Mouse (Mus musculus) kidney, postnatal 10 days (tissue): Measurements from ENCODE around the gene Acoxl.

ENCODE experiments used
- DNase-seq: peaks from one replicate; pipeline ENCODE4 v3.0.0; 2021; ENCODE audit warnings: mixed read lengths

Acoxl gene

GRCm38 (mm10) chr2:127960579-127960978 lies 121.9 kb downstream of the Acoxl start:
- peak; percentile 10 for DNase-seq

- DNase-seq = peak; percentile 27
Observed at GRCm38 (mm10) chr2:127961154-127961553, 122.5 kb downstream of the Acoxl start.

GRCm38 (mm10) chr2:127961802-127962433 lies 123.2 kb downstream of the Acoxl start:
- no peak for DNase-seq

DNA sequence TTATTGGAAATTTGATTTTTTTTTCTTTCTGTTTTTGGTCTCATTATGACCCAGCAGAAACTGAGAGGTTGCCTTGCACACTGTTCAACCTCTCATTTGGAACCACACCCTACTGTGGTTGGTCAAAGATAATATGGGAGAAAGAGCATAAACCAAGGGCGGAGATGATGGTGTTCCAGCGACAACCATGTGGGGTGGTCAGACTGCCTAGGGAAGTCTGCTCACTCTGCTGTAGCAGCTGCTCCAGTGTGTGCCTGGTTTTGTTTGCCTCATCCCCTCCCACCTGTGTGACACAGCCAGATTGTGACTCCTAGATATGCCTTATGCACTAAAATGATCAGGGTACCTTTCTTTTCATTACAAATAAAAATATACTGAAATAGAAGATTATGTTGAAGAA lies 130.3 kb downstream of the Acoxl start:
- DNase-seq = no peak

DNA sequence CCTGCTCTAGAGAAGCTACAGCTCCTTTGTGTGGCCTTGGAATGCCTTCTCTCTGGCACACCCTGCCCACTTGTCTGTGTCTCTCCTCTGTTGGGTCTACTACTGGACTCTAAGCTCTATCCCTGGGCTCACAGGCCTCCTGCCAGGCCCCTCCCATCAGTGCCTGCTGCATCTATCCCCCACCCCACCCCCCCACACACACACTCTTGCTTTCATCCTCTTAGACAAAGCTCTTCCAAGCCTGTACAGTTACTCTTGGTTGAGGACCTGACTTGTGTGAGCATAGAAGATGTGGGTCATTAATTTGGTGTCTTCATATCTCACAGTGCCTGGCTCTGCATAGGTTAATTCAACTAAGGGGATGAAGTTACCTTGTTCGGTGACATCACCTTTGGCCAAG lies 137.6 kb downstream of the Acoxl start:
- no peak for DNase-seq

- no peak for DNase-seq
Observed at GRCm38 (mm10) chr2:127978601-127979230, 140.0 kb downstream of the Acoxl start.

GRCm38 (mm10) chr2:127982610-127983009 lies 143.9 kb downstream of the Acoxl start:
- no peak for DNase-seq

DNA sequence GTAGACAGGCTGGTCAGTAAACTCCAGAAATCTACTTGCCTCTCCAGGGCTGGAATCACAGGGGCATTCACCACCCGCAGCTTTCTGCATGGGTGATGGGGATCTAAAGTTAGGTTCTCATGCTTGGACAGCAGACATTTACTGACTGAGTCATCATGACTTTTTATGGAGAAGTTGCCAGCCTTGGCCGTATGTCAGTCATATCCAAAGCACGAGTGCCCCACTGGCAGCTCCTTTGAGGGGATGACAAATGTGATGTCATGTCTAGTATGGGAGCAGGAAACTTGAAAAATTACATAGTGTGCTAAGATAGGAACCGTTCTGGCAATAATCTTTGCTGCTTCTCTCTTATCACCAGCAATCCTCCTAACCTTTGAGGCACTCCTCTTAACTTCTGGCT lies 144.6 kb downstream of the Acoxl start:
- DNase-seq = no peak

DNA sequence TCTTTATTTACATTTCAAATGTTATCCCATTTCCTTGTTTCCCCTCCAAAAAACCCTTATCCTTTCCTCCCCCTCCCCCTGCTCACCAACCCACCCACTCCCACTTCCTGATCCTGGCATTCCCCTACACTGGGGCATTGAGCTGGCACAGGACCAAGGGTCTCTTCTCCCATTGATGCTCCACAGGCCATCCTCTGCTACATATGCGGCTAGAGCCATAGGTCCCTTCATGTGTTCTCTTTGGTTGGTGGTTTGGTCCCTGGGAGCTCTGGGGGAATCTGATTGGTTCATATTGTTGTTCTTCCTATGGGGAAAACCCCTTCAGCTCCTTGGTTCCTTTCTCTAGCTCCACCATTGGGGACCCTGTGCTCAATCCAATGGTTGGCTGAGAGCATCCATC lies 145.3 kb downstream of the Acoxl start:
- no peak for DNase-seq

DNA sequence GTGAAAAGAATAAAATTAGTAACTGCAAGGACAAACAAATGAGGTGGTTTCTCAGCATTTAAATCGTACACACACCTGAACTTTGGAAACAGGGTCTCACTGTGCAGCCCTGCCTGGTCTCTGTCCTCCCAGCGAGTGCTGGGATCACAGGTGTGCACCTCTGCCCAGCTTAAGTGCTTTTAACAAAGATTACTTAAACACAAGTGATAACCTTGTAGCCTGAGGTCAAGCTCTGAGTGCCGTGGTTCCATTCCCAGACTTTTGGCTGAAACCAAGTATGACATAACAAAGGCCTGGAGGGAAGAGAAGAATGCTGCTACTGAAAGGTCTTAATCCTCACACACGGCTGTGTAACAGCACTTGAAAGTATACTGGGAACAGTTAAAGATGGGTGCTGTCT lies 149.0 kb downstream of the Acoxl start:
- DNase-seq = no peak

DNA sequence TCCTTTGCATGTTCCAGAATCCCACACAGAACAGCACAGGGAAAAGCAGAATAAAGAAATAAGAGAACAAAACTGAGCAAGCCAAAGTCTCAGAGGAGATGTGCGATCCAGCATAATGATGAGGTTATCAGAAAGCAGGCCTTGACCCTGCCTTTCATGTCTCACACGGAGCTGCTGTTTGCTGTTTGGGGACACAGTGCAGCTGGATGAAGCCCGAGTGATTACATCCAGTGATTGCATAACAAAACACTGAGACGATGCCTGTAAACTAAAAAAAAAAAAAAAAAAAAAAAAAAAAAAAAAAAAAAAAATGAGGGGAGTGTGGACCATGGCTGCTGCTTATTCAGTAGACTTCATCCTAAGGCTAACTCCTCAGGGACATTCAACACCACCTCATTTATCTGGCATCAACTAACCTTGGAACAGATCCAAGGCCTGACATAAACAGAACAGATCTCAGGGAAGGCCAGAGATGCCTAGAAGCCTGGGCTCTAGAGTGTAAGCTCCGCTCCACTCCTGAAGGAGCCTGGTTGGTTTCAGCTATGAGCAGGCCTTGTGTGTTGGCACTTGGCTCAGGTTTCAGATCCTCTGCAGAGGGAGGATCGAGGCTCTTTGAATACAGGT lies 152.3 kb downstream of the Acoxl start:
- DNase-seq = peak; percentile 65

- DNase-seq = no peak
Observed at GRCm38 (mm10) chr2:127991656-127992055, 153.0 kb downstream of the Acoxl start.

GRCm38 (mm10) chr2:128008662-128009423 lies 170.2 kb downstream of the Acoxl start:
- no peak for DNase-seq

DNA sequence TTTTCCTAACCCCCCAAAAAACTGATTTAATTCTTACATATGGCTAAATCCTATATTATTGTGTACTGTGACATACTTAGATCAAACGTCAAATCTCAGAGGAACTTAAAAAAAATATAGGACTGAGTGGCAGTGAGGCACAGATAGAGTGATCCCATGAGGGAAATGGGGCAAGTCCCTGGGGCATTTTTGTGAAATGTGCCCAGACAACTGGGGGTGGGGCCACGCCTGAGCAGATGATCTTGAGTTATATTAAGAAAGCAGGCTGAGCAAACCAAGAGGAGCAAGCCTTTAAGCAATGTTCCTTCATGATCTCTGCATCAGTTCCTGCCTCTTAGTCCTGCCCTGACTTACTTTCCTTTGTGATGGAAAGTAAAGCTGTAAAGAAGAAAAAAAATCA lies 175.9 kb downstream of the Acoxl start:
- DNase-seq = no peak

DNA sequence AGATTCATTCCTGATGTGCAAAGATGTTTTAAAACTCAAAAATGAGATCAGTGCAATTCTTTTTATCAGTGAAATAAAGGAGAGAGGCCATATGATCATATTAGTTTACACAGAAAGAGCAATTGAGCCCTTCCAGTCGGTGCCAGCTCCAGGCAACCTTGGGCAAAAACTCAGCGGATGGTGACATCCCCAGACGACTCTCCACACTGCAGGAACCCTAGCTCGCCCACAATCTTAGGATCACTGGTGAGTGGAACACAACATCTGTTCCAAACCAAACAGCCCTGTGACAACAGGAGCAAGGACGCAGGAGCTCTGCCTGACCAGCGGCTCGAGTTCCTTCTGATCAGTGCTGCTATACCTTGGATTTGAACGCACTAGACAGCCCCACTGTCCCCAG lies 176.9 kb downstream of the Acoxl start:
- no peak for DNase-seq

- DNase-seq = no peak
Observed at GRCm38 (mm10) chr2:128020039-128020907, 181.6 kb downstream of the Acoxl start.

- no peak for DNase-seq
Observed at GRCm38 (mm10) chr2:128020908-128021193, 182.2 kb downstream of the Acoxl start.

DNA sequence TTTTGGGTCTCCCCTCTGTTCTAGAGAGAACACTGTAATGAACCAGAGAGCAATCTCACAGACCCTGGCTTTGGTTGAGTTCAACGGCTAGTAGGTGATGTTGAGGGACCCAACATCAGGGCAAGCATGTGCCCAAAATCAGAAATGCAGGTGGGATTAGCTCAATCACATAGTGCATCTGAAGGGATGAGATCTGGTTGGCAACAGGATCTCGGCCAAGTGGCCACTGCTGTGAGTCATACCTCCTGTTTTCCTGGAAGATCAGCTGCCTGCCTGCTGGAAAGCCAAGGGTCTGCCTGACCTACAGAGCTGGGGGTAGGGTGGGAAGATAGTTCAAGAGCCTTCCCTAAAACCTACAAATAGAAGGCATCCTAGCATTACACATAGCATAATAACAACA lies 185.2 kb downstream of the Acoxl start:
- DNase-seq = no peak

DNA sequence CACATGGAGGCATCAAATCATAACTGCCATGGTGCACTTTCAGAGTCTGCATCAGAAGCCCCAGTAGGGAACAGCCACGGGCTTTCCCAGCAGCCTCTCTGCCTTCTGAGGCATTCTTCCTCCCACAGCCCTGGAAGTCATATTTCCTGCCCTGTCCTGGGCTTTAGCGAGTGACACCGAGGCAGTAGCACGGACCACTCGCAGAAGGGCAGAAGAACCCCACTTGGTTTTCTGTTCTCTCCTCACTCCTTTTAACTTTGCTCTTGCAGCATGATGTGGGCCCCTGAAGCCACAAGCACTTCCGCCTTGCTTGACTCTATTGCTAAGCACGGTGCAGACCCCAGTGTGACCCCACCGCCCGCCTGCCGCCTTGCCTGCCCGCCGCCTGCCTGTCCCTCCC lies 189.0 kb downstream of the Acoxl start:
- no peak for DNase-seq

- DNase-seq = no peak
Observed at GRCm38 (mm10) chr2:128029968-128030367, 191.3 kb downstream of the Acoxl start.

DNA sequence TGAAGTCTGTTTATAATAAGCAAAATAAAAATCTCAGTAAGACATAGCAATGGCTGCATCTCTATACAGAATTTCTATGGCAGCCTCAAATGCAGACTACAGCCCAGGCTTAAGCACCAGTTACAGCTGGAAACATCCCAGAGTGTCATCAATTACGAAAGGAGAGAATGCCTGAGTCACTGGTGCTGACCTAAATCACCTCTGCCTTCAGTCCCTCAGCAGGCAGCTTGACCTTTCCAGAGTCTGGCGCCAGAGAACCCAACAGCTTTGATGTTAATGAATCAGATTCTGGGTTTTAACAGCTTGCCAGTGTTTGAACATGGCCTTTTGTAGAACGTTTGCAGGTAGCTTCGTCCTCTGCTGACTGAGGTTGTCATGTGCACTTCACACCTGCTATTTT lies 193.4 kb downstream of the Acoxl start:
- DNase-seq = no peak

DNA sequence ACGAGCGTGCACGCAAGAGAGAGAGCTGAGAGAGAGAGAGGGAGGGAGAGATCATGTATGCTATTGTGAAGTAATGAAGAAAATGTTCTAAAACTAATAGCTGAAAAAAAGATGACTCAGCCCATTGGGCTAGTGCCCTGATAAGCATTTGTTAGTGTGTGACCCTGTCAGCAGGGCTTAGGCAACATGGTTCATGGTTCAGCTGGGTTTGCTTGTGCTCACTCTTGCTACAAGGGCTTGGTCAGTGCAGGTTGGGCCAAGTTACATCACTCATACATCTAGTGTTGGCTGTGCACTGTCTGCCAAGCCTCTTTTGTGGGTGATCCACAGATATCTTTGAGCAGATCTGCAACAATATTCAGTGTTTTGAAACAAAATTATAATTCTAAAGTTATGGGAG lies 194.8 kb downstream of the Acoxl start:
- no peak for DNase-seq

GRCm38 (mm10) chr2:128034066-128034665 lies 195.5 kb downstream of the Acoxl start:
- no peak for DNase-seq
